Mouse (Mus musculus) heart, adult 2 months (tissue): Measurements from ENCODE around the gene Reck.

Experiments used
- CTCF ChIP-seq: fragments of 200-600 bp; IDR thresholded peaks from 2 replicates; pipeline ENCODE4 v1.8.1; 2022; ENCODE audit warnings: antibody characterized with exemption, mild to moderate bottlenecking, moderate library complexity
- POLR2A ChIP-seq: fragments of 200-500 bp; IDR thresholded peaks from 2 replicates; pipeline ENCODE4 v1.6.1; 2011; ENCODE audit warnings: mild to moderate bottlenecking, low read depth, low read length, control low read depth; ENCODE audit not compliant: insufficient read depth

DNA sequence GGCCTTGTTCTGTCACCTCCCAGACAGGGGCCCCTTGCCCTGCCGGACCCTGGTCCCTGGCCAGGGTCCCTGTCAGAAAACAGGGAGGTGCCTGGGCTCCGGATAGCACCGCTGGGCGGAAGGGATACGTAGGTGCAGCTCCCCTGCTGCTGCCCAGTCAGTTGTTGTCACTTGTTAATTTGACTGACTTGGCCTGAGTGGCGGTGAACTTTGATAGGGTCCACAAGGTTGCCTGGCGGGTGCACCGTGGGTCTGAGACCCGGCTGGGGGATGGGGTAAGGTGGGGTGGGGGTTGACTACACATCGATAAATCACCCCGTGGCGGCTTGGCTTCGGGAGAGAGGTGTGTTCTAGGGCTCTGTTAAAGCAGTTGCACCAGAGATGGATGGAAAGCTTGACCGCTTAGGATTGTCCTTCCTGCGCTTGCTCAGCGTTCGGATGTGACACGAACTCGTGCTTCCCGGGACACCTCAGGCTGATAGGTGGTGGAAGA is 635 bp downstream of the Reck start:
- no peak for TF ChIP-seq CTCF
- no peak for TF ChIP-seq POLR2A
